Mouse (Mus musculus): ENCODE measurements around the gene Nhs. TPM values are rescaled to one million over a fixed set of nuclear protein-coding genes. Genes with fewer than 3 reads are reported as not detected.

The Nhs gene
- polyA plus RNA-seq, 1 experiment from 2014 or later, result 2.2 TPM

GRCm38 (mm10) chrX:162020039-162020566 lies 139.4 kb downstream of the Nhs start:
- TF ChIP-seq CTCF (IDR thresholded peaks at IDR 0.05; ENCODE audit: low read depth), result no peak
- Histone ChIP-seq H3K4me3 (ENCODE audit: low read depth, low read length) (no peak overlapping the region), H3K36me3 (ENCODE audit: insufficient read depth) (no peaks in the 10 kb centered on the region), H3K9ac (no peak overlapping the region), H3K27ac (ENCODE audit: low read depth) (no peak overlapping the region), H3K9me3 (ENCODE audit: low read depth, low read length) (no peaks in the 10 kb centered on the region), H3K27me3 (ENCODE audit: insufficient read depth, low read length) (no peaks in the 10 kb centered on the region), H3K4me2 (no peak overlapping the region), H3K4me1 (ENCODE audit: insufficient read depth) (no peaks in the 10 kb centered on the region)
- DNase-seq, result no peak
- WGBS, result 80% methylated on average over 3 of the region's 3 CpGs
- no peak for ATAC-seq (ENCODE audit: insufficient read depth)

- ATAC-seq (ENCODE audit: insufficient read depth) (no peak), DNase-seq (no peak)
- no peaks in the 10 kb centered on the region for H3K4me1 ChIP-seq (ENCODE audit: insufficient read depth)
- H3K9ac ChIP-seq, result no peak overlapping the region
- H3K9me3 ChIP-seq (ENCODE audit: low read depth, low read length), result no peaks in the 10 kb centered on the region
- H3K27me3 ChIP-seq (ENCODE audit: insufficient read depth, low read length), result no peaks in the 10 kb centered on the region; the same call in 1 of the 2 replicates
- 52% methylated on average over 9 of the region's 9 CpGs for WGBS
- H3K4me3 ChIP-seq (ENCODE audit: low read depth, low read length), result no peak overlapping the region
- no peaks in the 10 kb centered on the region for H3K36me3 ChIP-seq (ENCODE audit: insufficient read depth)
- TF ChIP-seq CTCF (IDR thresholded peaks at IDR 0.05; ENCODE audit: low read depth), result no peak
- H3K4me2 ChIP-seq, result no peak overlapping the region
- no peak overlapping the region for H3K27ac ChIP-seq (ENCODE audit: low read depth)
Measured at GRCm38 (mm10) chrX:162017471-162017870, 142.1 kb downstream of the Nhs start.

GRCm38 (mm10) chrX:162012570-162012969 lies 147.0 kb downstream of the Nhs start:
- Histone ChIP-seq H3K9me3 (ENCODE audit: low read depth, low read length) (no peaks in the 10 kb centered on the region), H3K4me3 (ENCODE audit: low read depth, low read length) (no peak overlapping the region), H3K27me3 (ENCODE audit: insufficient read depth, low read length) (no peaks in the 10 kb centered on the region; the same call in 1 of the 2 replicates), H3K4me1 (ENCODE audit: insufficient read depth) (no peaks in the 10 kb centered on the region), H3K4me2 (no peak overlapping the region), H3K27ac (ENCODE audit: low read depth) (no peak overlapping the region), H3K9ac (no peak overlapping the region), H3K36me3 (ENCODE audit: insufficient read depth) (no peaks in the 10 kb centered on the region)
- TF ChIP-seq CTCF (IDR thresholded peaks at IDR 0.05; ENCODE audit: low read depth), result no peak
- DNase-seq (peak; percentile 81), ATAC-seq (ENCODE audit: insufficient read depth) (no peak)
- 53% methylated on average over 4 of the region's 4 CpGs for WGBS

- H3K4me1 ChIP-seq (ENCODE audit: insufficient read depth), result no peaks in the 10 kb centered on the region
- DNase-seq (no peak), ATAC-seq (ENCODE audit: insufficient read depth) (no peak)
- 51% methylated on average over 3 of the region's 3 CpGs for WGBS
- no peaks in the 10 kb centered on the region for H3K36me3 ChIP-seq (ENCODE audit: insufficient read depth)
- H3K27ac ChIP-seq (ENCODE audit: low read depth), result no peak overlapping the region
- H3K4me3 ChIP-seq (ENCODE audit: low read depth, low read length), result no peak overlapping the region
- H3K4me2 ChIP-seq, result no peak overlapping the region
- H3K9me3 ChIP-seq (ENCODE audit: low read depth, low read length), result no peaks in the 10 kb centered on the region
- H3K27me3 ChIP-seq (ENCODE audit: insufficient read depth, low read length), result no peaks in the 10 kb centered on the region; the same call in 1 of the 2 replicates
- no peak for TF ChIP-seq CTCF (IDR thresholded peaks at IDR 0.05; ENCODE audit: low read depth)
- H3K9ac ChIP-seq, result no peak overlapping the region
Measured at GRCm38 (mm10) chrX:162009876-162010275, 149.7 kb downstream of the Nhs start.

- H3K9ac ChIP-seq, result no peak overlapping the region
Measured at GRCm38 (mm10) chrX:162003818-162004217, 155.7 kb downstream of the Nhs start.

GRCm38 (mm10) chrX:161998876-161999275 lies 160.7 kb downstream of the Nhs start:
- Histone ChIP-seq H3K4me1 (ENCODE audit: insufficient read depth) (no peaks in the 10 kb centered on the region), H3K9ac (no peak overlapping the region), H3K27me3 (ENCODE audit: insufficient read depth, low read length) (no peaks in the 10 kb centered on the region), H3K36me3 (ENCODE audit: insufficient read depth) (no peaks in the 10 kb centered on the region), H3K9me3 (ENCODE audit: low read depth, low read length) (no peaks in the 10 kb centered on the region), H3K4me3 (ENCODE audit: low read depth, low read length) (no peak overlapping the region), H3K4me2 (no peak overlapping the region), H3K27ac (ENCODE audit: low read depth) (no peak overlapping the region)
- ATAC-seq (ENCODE audit: insufficient read depth), result no peak
- DNase-seq, result no peak
- 77% methylated on average over 3 of the region's 3 CpGs for WGBS
- no peak for TF ChIP-seq CTCF (IDR thresholded peaks at IDR 0.05; ENCODE audit: low read depth)

More at GRCm38 (mm10) chrX:162003818-162004217, 155.7 kb downstream of the Nhs start:
- Histone ChIP-seq H3K9me3 (ENCODE audit: low read depth, low read length) (no peaks in the 10 kb centered on the region), H3K27ac (ENCODE audit: low read depth) (no peak overlapping the region), H3K4me2 (no peak overlapping the region), H3K4me3 (ENCODE audit: low read depth, low read length) (no peak overlapping the region), H3K4me1 (ENCODE audit: insufficient read depth) (no peaks in the 10 kb centered on the region), H3K27me3 (ENCODE audit: insufficient read depth, low read length) (no peaks in the 10 kb centered on the region), H3K36me3 (ENCODE audit: insufficient read depth) (no peaks in the 10 kb centered on the region)
- ATAC-seq (ENCODE audit: insufficient read depth) (no peak), DNase-seq (no peak)
- no peak for TF ChIP-seq CTCF (IDR thresholded peaks at IDR 0.05; ENCODE audit: low read depth)
- WGBS, result 54% methylated on average over 1 of the region's 1 CpGs

GRCm38 (mm10) chrX:161997170-161997795 lies 162.2 kb downstream of the Nhs start:
- no peak overlapping the region for H3K4me3 ChIP-seq (ENCODE audit: low read depth, low read length)
- DNase-seq (peak; percentile 62), ATAC-seq (ENCODE audit: insufficient read depth) (peak; percentile 80)
- H3K4me1 ChIP-seq (ENCODE audit: insufficient read depth), result no peaks in the 10 kb centered on the region
- no peaks in the 10 kb centered on the region for H3K9me3 ChIP-seq (ENCODE audit: low read depth, low read length)
- peak overlapping the region; percentile 46; the same call in 1 of the 2 replicates for H3K27ac ChIP-seq (ENCODE audit: low read depth)
- WGBS, result 25% methylated on average over 2 of the region's 2 CpGs
- no peak overlapping the region for H3K9ac ChIP-seq
- H3K27me3 ChIP-seq (ENCODE audit: insufficient read depth, low read length), result no peaks in the 10 kb centered on the region
- H3K4me2 ChIP-seq, result no peak overlapping the region
- no peak for TF ChIP-seq CTCF (IDR thresholded peaks at IDR 0.05; ENCODE audit: low read depth)
- H3K36me3 ChIP-seq (ENCODE audit: insufficient read depth), result no peaks in the 10 kb centered on the region

All from lung, embryonic 14.5 days (tissue).